Mouse (Mus musculus) spleen, postnatal 0 days (tissue): Measurements from ENCODE around the gene Gm10322. TPM values are rescaled to one million over a fixed set of nuclear protein-coding genes. Genes with fewer than 3 reads are reported as not detected.

Experiments
- polyA plus RNA-seq: library from polyadenylated mRNA; unstranded; fragments of >200 nt; fragmentation: Nextera tagmentation; extraction: Ambion mirVana; gene quantifications from 2 replicates; pipeline ENCODE4 v1.2.1, GENCODE M21; 2015

Gene Gm10322
- polyA plus RNA-seq: not detected in 2 replicates

GRCm38 (mm10) chr10:59615981-59616520 is at the start of gene Gm10322:
Gm10322 (plus strand) TSS chr10:59616063.

GRCm38 (mm10) chr10:59616522-59616921 is 659 bp downstream of the Gm10322 start, which contains the start of gene Mcu:
Mcu (minus strand) TSS chr10:59616692.

Other genes starting within 250 kb of the Gm10322 start
- gene Gm10273, start 220.4 kb upstream of the Gm10322 start, polyA plus RNA-seq: 2.8 and 14.6 TPM in 2 replicates
- gene Pla2g12b, start 212.4 kb upstream of the Gm10322 start, polyA plus RNA-seq: 0.11 and 0.28 TPM in 2 replicates
- gene Oit3, start 174.3 kb upstream of the Gm10322 start, polyA plus RNA-seq: 11.4 and 15.2 TPM in 2 replicates
- 17.4 and 21.4 TPM in 2 replicates for gene Mcu, start 629 bp downstream of the Gm10322 start, polyA plus RNA-seq
- 44.1 and 48.3 TPM in 2 replicates for gene Micu1, start 86.4 kb downstream of the Gm10322 start, polyA plus RNA-seq